In genomic region chr17:12710976-12711375, GRCm38 (mm10) we compare ENCODE assay signal across 22 mouse cellular contexts. TPM values are rescaled to one million over a fixed set of nuclear protein-coding genes. Genes with fewer than 3 reads are reported as not detected.
"Had no signal": no experiment of that assay in that cellular context is flagged by ENCODE, and none has a peak within 500 bp of the region (broad histone marks: within the 10 kb centered on the region; RNA-seq: fewer than 3 reads in every experiment).

No protein-coding gene starts in this region.

- H3K9ac ChIP-seq: limb, embryonic 13.5 days; liver, embryonic 13.5 days; neural tube, embryonic 12.5 days; neural tube, embryonic 15.5 days had no signal

- H3K27ac ChIP-seq: limb, embryonic 13.5 days; liver, embryonic 13.5 days; neural tube, embryonic 12.5 days; neural tube, embryonic 15.5 days; stomach, postnatal 0 days had no signal

- DNase-seq: kidney, postnatal 14 days; kidney, postnatal 4 days; left cerebral cortex, postnatal 4 days; liver, embryonic 13.5 days; lung, adult 2 months; lung, postnatal 14 days; lung, postnatal 4 days; midbrain, embryonic 14.5 days; right cerebral cortex, adult 18-20 months; right cerebral cortex, postnatal 14 days; right cerebral cortex, postnatal 4 days; thymus, postnatal 4 days had no signal

- H3K4me2 ChIP-seq: limb, embryonic 13.5 days; liver, embryonic 13.5 days; midbrain, embryonic 11.5 days; neural tube, embryonic 12.5 days; neural tube, embryonic 15.5 days had no signal

- H3K4me1 ChIP-seq: neural tube, embryonic 12.5 days; neural tube, embryonic 15.5 days had no signal

- H3K4me3 ChIP-seq: limb, embryonic 13.5 days; liver, embryonic 13.5 days; neural tube, embryonic 12.5 days; neural tube, embryonic 15.5 days had no signal

- H3K9me3 ChIP-seq: limb, embryonic 13.5 days; liver, embryonic 13.5 days; neural tube, embryonic 12.5 days; neural tube, embryonic 15.5 days had no signal

- H3K27me3 ChIP-seq: limb, embryonic 13.5 days; neural tube, embryonic 12.5 days; neural tube, embryonic 15.5 days had no signal

RNA-seq across cellular contexts. Expression of gene Slc22a1, which starts 35.3 kb away (rescaled TPM):
- total RNA-seq: layer of hippocampus, adult 18-20 months; layer of hippocampus, postnatal 14 days; megakaryocyte progenitor cell, adult 5-6 weeks; megakaryocyte-erythroid progenitor cell, adult 5-6 weeks had no signal
- polyA plus RNA-seq: liver, embryonic 13.5 days; liver, embryonic 16.5 days; midbrain, embryonic 11.5 days; midbrain, embryonic 14.5 days; neural tube, embryonic 12.5 days; neural tube, embryonic 15.5 days had no signal
